Mouse (Mus musculus): ENCODE measurements around the gene Cytl1.

GRCm38 (mm10) chr5:37735224-37735623 lies at the start of gene Cytl1:
- no peak for TF ChIP-seq POLR2A (IDR thresholded peaks at IDR 0.05; ENCODE audit: low read depth, low read length)
- TF ChIP-seq CTCF (IDR thresholded peaks at IDR 0.05; ENCODE audit: extremely low read depth, insufficient read depth, insufficient read length, insufficient replicate concordance): no peak
